Mouse (Mus musculus): ENCODE measurements around the gene Ahcy. TPM values are rescaled to one million over a fixed set of nuclear protein-coding genes. Genes with fewer than 3 reads are reported as not detected.
"Not testable (repeated sequence)": the region's sequence is repeated elsewhere in the genome, so short reads cannot be mapped to it uniquely, and the experiment has no call there.

Ahcy gene
- 91.8 and 95.8 TPM in 2 replicates for polyA plus RNA-seq (2014; fragmentation: Nextera tagmentation; extraction: Ambion mirVana)

- 0% methylated on average over 56 of the region's 56 CpGs for WGBS
- Histone ChIP-seq H3K4me1 (replicated peaks; ENCODE audit: control insufficient read depth, insufficient read depth, low read length) (peaks cover 14% of the 10 kb centered on the region; the same call in 1 of the 2 replicates), H3K27ac (ENCODE audit: low read depth, low read length) (peak within 1 kb of the TSS; percentile 70), H3K4me3 (ENCODE audit: low read depth, low read length) (peak within 1 kb of the TSS; percentile 63), H3K27me3 (ENCODE audit: control insufficient read depth, insufficient read depth, low read length) (no peaks in the 10 kb centered on the region), H3K36me3 (ENCODE audit: control insufficient read depth, insufficient read depth, low read length) (no peaks in the 10 kb centered on the region), H3K9me3 (ENCODE audit: control insufficient read depth, low read length) (no peaks in the 10 kb centered on the region), H3K9ac (ENCODE audit: low read length) (peak within 1 kb of the TSS; percentile 79), H3K4me2 (ENCODE audit: low read depth, low read length, severe bottlenecking) (peak within 1 kb of the TSS; percentile 70)
- DNase-seq (ENCODE audit: low spot score) = peak; percentile 97
- peak; percentile 94 for ATAC-seq (replicated peaks; ENCODE audit: low FRiP score)
Measured at GRCm38 (mm10) chr2:155073978-155074765, at the start of gene Ahcy. Gene Ahcy, minus strand, starts transcription at chr2:155074497.

- no peak overlapping the region for H3K9ac ChIP-seq (ENCODE audit: low read length)
- no peak for ATAC-seq (replicated peaks; ENCODE audit: low FRiP score)
- H3K9me3 ChIP-seq (ENCODE audit: control insufficient read depth, low read length) = no peaks in the 10 kb centered on the region
- no peaks in the 10 kb centered on the region for H3K27me3 ChIP-seq (ENCODE audit: control insufficient read depth, insufficient read depth, low read length)
- DNase-seq (ENCODE audit: low spot score) = no peak
- H3K4me3 ChIP-seq (ENCODE audit: low read depth, low read length) = no peak overlapping the region
- no peaks in the 10 kb centered on the region for H3K4me1 ChIP-seq (replicated peaks; ENCODE audit: control insufficient read depth, insufficient read depth, low read length)
- 77% methylated on average over 7 of the region's 7 CpGs for WGBS
- H3K36me3 ChIP-seq (ENCODE audit: control insufficient read depth, insufficient read depth, low read length) = no peaks in the 10 kb centered on the region
- no peak overlapping the region for H3K4me2 ChIP-seq (ENCODE audit: low read depth, low read length, severe bottlenecking)
- H3K27ac ChIP-seq (ENCODE audit: low read depth, low read length) = no peak overlapping the region
Measured at GRCm38 (mm10) chr2:155115216-155115830, 41.0 kb upstream of the Ahcy start.

- 84% methylated on average over 9 of the region's 9 CpGs for WGBS
- H3K4me1 ChIP-seq (replicated peaks; ENCODE audit: control insufficient read depth, insufficient read depth, low read length); H3K9me3 ChIP-seq (ENCODE audit: control insufficient read depth, low read length); H3K4me2 ChIP-seq (ENCODE audit: low read depth, low read length, severe bottlenecking); H3K9ac ChIP-seq (ENCODE audit: low read length); DNase-seq (ENCODE audit: low spot score); H3K27ac ChIP-seq (ENCODE audit: low read depth, low read length); H3K36me3 ChIP-seq (ENCODE audit: control insufficient read depth, insufficient read depth, low read length); ATAC-seq (replicated peaks; ENCODE audit: low FRiP score); H3K27me3 ChIP-seq (ENCODE audit: control insufficient read depth, insufficient read depth, low read length); H3K4me3 ChIP-seq (ENCODE audit: low read depth, low read length): not testable (repeated sequence)
Measured at GRCm38 (mm10) chr2:155107276-155107675, 33.0 kb upstream of the Ahcy start.

GRCm38 (mm10) chr2:155103607-155104006 is 29.3 kb upstream of the Ahcy start:
- Histone ChIP-seq H3K9me3 (ENCODE audit: control insufficient read depth, low read length) (no peaks in the 10 kb centered on the region), H3K4me3 (ENCODE audit: low read depth, low read length) (no peak overlapping the region), H3K4me2 (ENCODE audit: low read depth, low read length, severe bottlenecking) (no peak overlapping the region), H3K9ac (ENCODE audit: low read length) (no peak overlapping the region), H3K4me1 (replicated peaks; ENCODE audit: control insufficient read depth, insufficient read depth, low read length) (no peaks in the 10 kb centered on the region), H3K27ac (ENCODE audit: low read depth, low read length) (no peak overlapping the region), H3K36me3 (ENCODE audit: control insufficient read depth, insufficient read depth, low read length) (no peaks in the 10 kb centered on the region), H3K27me3 (ENCODE audit: control insufficient read depth, insufficient read depth, low read length) (no peaks in the 10 kb centered on the region)
- DNase-seq (ENCODE audit: low spot score) (no peak), ATAC-seq (replicated peaks; ENCODE audit: low FRiP score) (no peak)
- WGBS = 66% methylated on average over 6 of the region's 6 CpGs

- Histone ChIP-seq H3K4me3 (ENCODE audit: low read depth, low read length) (no peak overlapping the region), H3K4me1 (replicated peaks; ENCODE audit: control insufficient read depth, insufficient read depth, low read length) (no peaks in the 10 kb centered on the region), H3K27ac (ENCODE audit: low read depth, low read length) (no peak overlapping the region), H3K9me3 (ENCODE audit: control insufficient read depth, low read length) (no peaks in the 10 kb centered on the region), H3K27me3 (ENCODE audit: control insufficient read depth, insufficient read depth, low read length) (no peaks in the 10 kb centered on the region), H3K36me3 (ENCODE audit: control insufficient read depth, insufficient read depth, low read length) (no peaks in the 10 kb centered on the region), H3K4me2 (ENCODE audit: low read depth, low read length, severe bottlenecking) (no peak overlapping the region), H3K9ac (ENCODE audit: low read length) (no peak overlapping the region)
- ATAC-seq (replicated peaks; ENCODE audit: low FRiP score) (no peak), DNase-seq (ENCODE audit: low spot score) (no peak)
- WGBS = 72% methylated on average over 6 of the region's 6 CpGs
Measured at GRCm38 (mm10) chr2:155101761-155102181, 27.5 kb upstream of the Ahcy start.

GRCm38 (mm10) chr2:155100796-155101259 is 26.5 kb upstream of the Ahcy start:
- Histone ChIP-seq H3K4me2 (ENCODE audit: low read depth, low read length, severe bottlenecking) (no peak overlapping the region), H3K4me1 (replicated peaks; ENCODE audit: control insufficient read depth, insufficient read depth, low read length) (no peaks in the 10 kb centered on the region), H3K27me3 (ENCODE audit: control insufficient read depth, insufficient read depth, low read length) (no peaks in the 10 kb centered on the region), H3K4me3 (ENCODE audit: low read depth, low read length) (no peak overlapping the region), H3K27ac (ENCODE audit: low read depth, low read length) (no peak overlapping the region), H3K9me3 (ENCODE audit: control insufficient read depth, low read length) (no peaks in the 10 kb centered on the region), H3K9ac (ENCODE audit: low read length) (no peak overlapping the region), H3K36me3 (ENCODE audit: control insufficient read depth, insufficient read depth, low read length) (no peaks in the 10 kb centered on the region)
- ATAC-seq (replicated peaks; ENCODE audit: low FRiP score) = no peak
- no peak for DNase-seq (ENCODE audit: low spot score)
- 85% methylated on average over 3 of the region's 3 CpGs for WGBS

GRCm38 (mm10) chr2:155099994-155100795 is 25.9 kb upstream of the Ahcy start:
- DNase-seq (ENCODE audit: low spot score) (no peak), ATAC-seq (replicated peaks; ENCODE audit: low FRiP score) (no peak)
- no peak overlapping the region for H3K4me3 ChIP-seq (ENCODE audit: low read depth, low read length)
- WGBS = 88% methylated on average over 14 of the region's 14 CpGs
- H3K9me3 ChIP-seq (ENCODE audit: control insufficient read depth, low read length) = no peaks in the 10 kb centered on the region
- H3K4me1 ChIP-seq (replicated peaks; ENCODE audit: control insufficient read depth, insufficient read depth, low read length) = no peaks in the 10 kb centered on the region
- H3K27ac ChIP-seq (ENCODE audit: low read depth, low read length) = no peak overlapping the region
- H3K36me3 ChIP-seq (ENCODE audit: control insufficient read depth, insufficient read depth, low read length) = no peaks in the 10 kb centered on the region
- no peaks in the 10 kb centered on the region for H3K27me3 ChIP-seq (ENCODE audit: control insufficient read depth, insufficient read depth, low read length)
- no peak overlapping the region for H3K9ac ChIP-seq (ENCODE audit: low read length)
- H3K4me2 ChIP-seq (ENCODE audit: low read depth, low read length, severe bottlenecking) = no peak overlapping the region

GRCm38 (mm10) chr2:155099421-155099820 is 25.1 kb upstream of the Ahcy start:
- WGBS = 70% methylated on average over 7 of the region's 7 CpGs
- DNase-seq (ENCODE audit: low spot score) = no peak
- H3K9me3 ChIP-seq (ENCODE audit: control insufficient read depth, low read length) = no peaks in the 10 kb centered on the region
- no peak overlapping the region for H3K27ac ChIP-seq (ENCODE audit: low read depth, low read length)
- H3K36me3 ChIP-seq (ENCODE audit: control insufficient read depth, insufficient read depth, low read length) = no peaks in the 10 kb centered on the region
- H3K27me3 ChIP-seq (ENCODE audit: control insufficient read depth, insufficient read depth, low read length) = no peaks in the 10 kb centered on the region
- no peak overlapping the region for H3K4me3 ChIP-seq (ENCODE audit: low read depth, low read length)
- H3K9ac ChIP-seq (ENCODE audit: low read length) = no peak overlapping the region
- no peak for ATAC-seq (replicated peaks; ENCODE audit: low FRiP score)
- no peaks in the 10 kb centered on the region for H3K4me1 ChIP-seq (replicated peaks; ENCODE audit: control insufficient read depth, insufficient read depth, low read length)
- no peak overlapping the region for H3K4me2 ChIP-seq (ENCODE audit: low read depth, low read length, severe bottlenecking)
